Mouse (Mus musculus): ENCODE measurements around the gene Pan3. TPM values are rescaled to one million over a fixed set of nuclear protein-coding genes. Genes with fewer than 3 reads are reported as not detected.

Gene Pan3
- polyA plus RNA-seq, 1 experiment from 2014 or later = 50.3 TPM

DNA sequence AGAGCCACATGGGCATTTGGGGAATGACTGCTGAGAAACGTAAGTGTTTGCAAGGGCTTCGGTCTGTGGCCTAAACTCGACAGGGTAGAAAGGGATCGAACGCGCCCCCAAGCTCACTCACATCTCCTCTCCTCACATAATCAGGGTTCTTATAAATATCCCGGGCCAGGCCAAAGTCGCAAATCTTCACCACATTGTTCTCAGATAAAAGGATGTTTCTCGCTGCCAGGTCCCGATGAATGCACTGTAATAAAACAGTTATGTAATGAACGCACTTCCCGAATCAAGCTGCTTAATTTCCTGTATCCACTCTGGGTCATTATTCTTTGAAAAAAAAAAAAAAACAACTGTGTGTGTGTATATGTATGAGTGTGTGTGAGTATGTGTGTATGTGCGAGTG lies 150.2 kb downstream of the Pan3 start:
- no peaks in the 10 kb centered on the region for H3K9me3 ChIP-seq
- no peaks in the 10 kb centered on the region for H3K27me3 ChIP-seq (ENCODE audit: insufficient read depth, poor library complexity, severe bottlenecking)
- H3K27ac ChIP-seq = no peak overlapping the region
- WGBS = 93% methylated on average over 13 of the region's 13 CpGs
- no peaks in the 10 kb centered on the region for H3K4me1 ChIP-seq (replicated peaks)
- no peak overlapping the region for H3K4me3 ChIP-seq
- H3K36me3 ChIP-seq = no peaks in the 10 kb centered on the region
- DNase-seq (ENCODE audit: low spot score) = no peak

DNA sequence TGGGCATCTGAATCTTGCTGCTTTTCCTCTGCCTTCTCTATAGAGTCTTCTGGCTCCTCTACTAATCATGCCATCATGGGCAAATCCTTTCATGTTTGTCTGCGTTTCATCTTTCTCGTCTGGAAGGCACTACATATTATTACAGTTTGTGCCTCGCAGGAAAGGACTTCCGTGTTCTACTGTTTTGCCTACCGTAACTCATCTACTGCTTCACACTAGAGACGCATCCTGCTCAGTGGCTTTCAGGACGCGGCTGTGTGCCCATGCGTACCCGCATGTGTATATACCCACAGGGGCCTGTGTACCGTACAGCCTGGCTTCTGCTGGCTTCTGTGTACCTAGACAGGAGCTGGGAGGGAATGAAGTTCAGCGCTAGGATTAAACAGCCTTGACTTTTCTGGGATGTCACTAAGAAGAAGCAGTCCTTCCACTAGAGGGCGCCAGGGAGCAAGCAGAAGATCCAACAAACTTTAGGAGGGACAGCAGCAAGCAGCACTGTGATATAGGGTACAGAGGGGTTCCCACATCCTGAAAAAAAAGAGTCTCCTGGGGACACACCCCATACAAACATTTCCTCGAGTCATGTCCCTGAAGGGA lies 153.8 kb downstream of the Pan3 start:
- H3K4me3 ChIP-seq = no peak overlapping the region
- peak; percentile 81 for DNase-seq (ENCODE audit: low spot score)
- no peaks in the 10 kb centered on the region for H3K36me3 ChIP-seq
- no peaks in the 10 kb centered on the region for H3K9me3 ChIP-seq
- 50% methylated on average over 14 of the region's 14 CpGs for WGBS
- no peaks in the 10 kb centered on the region for H3K4me1 ChIP-seq (replicated peaks)
- no peak overlapping the region for H3K27ac ChIP-seq
- no peaks in the 10 kb centered on the region for H3K27me3 ChIP-seq (ENCODE audit: insufficient read depth, poor library complexity, severe bottlenecking)

DNA sequence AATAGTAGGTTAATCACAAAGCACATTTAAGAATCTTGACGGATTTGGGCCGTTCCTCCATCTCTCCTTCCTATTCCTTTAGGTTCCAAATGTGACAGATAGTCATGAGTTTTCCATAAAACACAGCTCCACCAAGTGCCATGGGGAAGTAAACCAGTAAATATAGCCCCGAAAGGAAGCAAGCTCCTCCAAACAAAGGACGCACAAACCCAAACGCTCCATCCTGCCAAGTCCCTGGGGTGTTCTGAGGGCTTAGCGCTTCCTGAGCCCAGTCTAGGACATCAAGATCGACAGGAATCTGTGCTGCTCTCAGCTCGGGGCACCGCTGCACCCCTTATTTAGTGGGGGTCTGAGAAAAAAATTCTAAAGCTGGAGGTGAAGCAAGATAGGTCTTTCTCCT lies 154.7 kb downstream of the Pan3 start:
- Histone ChIP-seq H3K4me1 (replicated peaks) (peaks cover 3% of the 10 kb centered on the region), H3K27ac (no peak overlapping the region), H3K9me3 (no peaks in the 10 kb centered on the region), H3K27me3 (ENCODE audit: insufficient read depth, poor library complexity, severe bottlenecking) (no peaks in the 10 kb centered on the region), H3K36me3 (no peaks in the 10 kb centered on the region), H3K4me3 (no peak overlapping the region)
- DNase-seq (ENCODE audit: low spot score) = no peak
- WGBS = 78% methylated on average over 9 of the region's 9 CpGs

DNA sequence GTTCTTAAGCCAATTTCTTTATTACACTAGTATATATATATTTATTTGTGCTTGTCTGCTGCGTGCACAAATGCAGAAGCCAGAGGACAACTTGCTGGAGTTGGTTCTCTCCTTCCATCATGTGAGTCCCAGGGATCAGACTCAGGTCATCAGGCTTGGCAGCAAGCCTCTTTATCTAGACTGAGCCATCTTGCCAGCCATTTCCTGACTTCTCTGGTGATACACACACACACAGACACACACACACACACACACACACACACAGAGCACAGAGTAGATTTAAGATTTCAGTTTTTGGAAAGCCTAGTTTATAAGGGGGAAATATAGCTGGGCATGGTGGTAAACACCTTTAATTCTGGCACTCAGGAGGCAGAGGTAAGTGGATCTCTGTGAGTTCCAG lies 155.1 kb downstream of the Pan3 start:
- 93% methylated on average over 1 of the region's 1 CpGs for WGBS
- Histone ChIP-seq H3K4me3 (no peak overlapping the region), H3K4me1 (replicated peaks) (peaks cover 8% of the 10 kb centered on the region), H3K27ac (no peak overlapping the region), H3K36me3 (no peaks in the 10 kb centered on the region), H3K9me3 (no peaks in the 10 kb centered on the region), H3K27me3 (ENCODE audit: insufficient read depth, poor library complexity, severe bottlenecking) (no peaks in the 10 kb centered on the region)
- DNase-seq (ENCODE audit: low spot score) = no peak

DNA sequence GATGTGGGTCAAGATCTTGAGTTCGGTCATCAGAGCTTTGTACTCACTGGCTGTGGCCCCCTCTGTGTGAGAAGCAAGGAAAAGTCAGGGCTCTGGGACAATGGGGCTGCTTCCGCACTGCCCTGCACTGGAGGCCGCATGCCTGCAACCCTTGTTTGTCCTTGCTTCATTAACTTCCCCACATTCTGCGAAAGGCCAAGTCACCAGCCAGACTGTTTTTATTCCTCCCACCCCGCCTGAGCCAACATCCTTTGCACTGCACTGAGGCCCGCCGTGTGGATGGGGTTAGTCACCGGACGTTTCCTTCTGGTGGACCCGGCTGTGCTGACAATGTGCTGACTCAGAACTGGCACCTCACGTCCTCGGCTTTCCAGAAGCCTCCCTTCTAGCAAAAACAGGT lies 159.9 kb downstream of the Pan3 start:
- Histone ChIP-seq H3K36me3 (no peaks in the 10 kb centered on the region), H3K27ac (peak overlapping the region; percentile 62), H3K4me1 (replicated peaks) (peaks cover 8% of the 10 kb centered on the region), H3K27me3 (ENCODE audit: insufficient read depth, poor library complexity, severe bottlenecking) (no peaks in the 10 kb centered on the region), H3K9me3 (no peaks in the 10 kb centered on the region), H3K4me3 (no peak overlapping the region)
- DNase-seq (ENCODE audit: low spot score) = no peak
- WGBS = 59% methylated on average over 12 of the region's 12 CpGs

DNA sequence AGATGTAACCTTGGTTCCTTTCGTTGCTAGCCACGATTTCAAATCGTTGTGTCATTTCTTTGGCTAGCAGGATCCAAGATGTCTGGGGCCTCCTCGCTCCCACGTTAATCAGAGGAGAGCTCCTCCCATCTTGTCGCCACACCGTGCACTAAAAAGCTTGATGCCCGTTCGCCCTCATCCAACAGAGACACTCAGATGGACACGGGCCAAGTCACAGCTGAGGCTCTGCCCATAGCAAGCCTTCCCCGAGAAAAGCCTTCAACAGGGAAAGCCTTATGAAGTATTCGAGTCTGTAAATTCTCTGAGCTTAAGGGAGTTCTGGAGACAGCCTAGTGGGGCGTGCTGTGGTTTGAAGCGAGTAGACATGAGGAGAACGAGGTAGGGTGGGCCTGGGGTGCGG lies 167.9 kb downstream of the Pan3 start:
- no peak overlapping the region for H3K4me3 ChIP-seq
- no peak overlapping the region for H3K27ac ChIP-seq
- H3K27me3 ChIP-seq (ENCODE audit: insufficient read depth, poor library complexity, severe bottlenecking) = no peaks in the 10 kb centered on the region
- H3K9me3 ChIP-seq = no peaks in the 10 kb centered on the region
- WGBS = 88% methylated on average over 16 of the region's 16 CpGs
- H3K36me3 ChIP-seq = no peaks in the 10 kb centered on the region
- H3K4me1 ChIP-seq (replicated peaks) = no peaks in the 10 kb centered on the region
- no peak for DNase-seq (ENCODE audit: low spot score)

Other genes starting within 250 kb of the Pan3 start
- 8.9 and 16.9 TPM in 2 replicates for gene Gsx1, start 241.5 kb upstream of the Pan3 start, polyA plus RNA-seq (2016; fragmentation: Nextera tagmentation; extraction: Ambion mirVana)
- gene Pdx1, start 160.2 kb upstream of the Pan3 start, polyA plus RNA-seq (2016; fragmentation: Nextera tagmentation; extraction: Ambion mirVana) = not detected in 2 replicates
- not detected in 2 replicates for gene Cdx2, start 122.9 kb upstream of the Pan3 start, polyA plus RNA-seq (2016; fragmentation: Nextera tagmentation; extraction: Ambion mirVana)
- gene Urad, start 107.7 kb upstream of the Pan3 start, polyA plus RNA-seq (2016; fragmentation: Nextera tagmentation; extraction: Ambion mirVana) = not detected in 2 replicates
- not detected in 2 replicates for gene Flt3, start 29.7 kb upstream of the Pan3 start, polyA plus RNA-seq (2016; fragmentation: Nextera tagmentation; extraction: Ambion mirVana)

Data from hindbrain, embryonic 10.5 days (tissue).